Mouse (Mus musculus): ENCODE measurements around the gene Glt8d1. TPM values are rescaled to one million over a fixed set of nuclear protein-coding genes. Genes with fewer than 3 reads are reported as not detected.

Gene Glt8d1
- polyA plus RNA-seq, 3 experiments from 2014 or later: 8.6 to 8.8 (median 8.7) TPM

Other genes starting within 250 kb of the Glt8d1 start
- 1 to 10 TPM; 6.2 to 7.5 (median 6.6) TPM for gene Tmem110, start 175.8 kb upstream of the Glt8d1 start, polyA plus RNA-seq (2017; shearing (Covaris generic))
- 1 to 10 TPM in 2 of 3 experiments, under 1 TPM in 1; 0.49 to 1.3 (median 1.1) TPM for gene Mustn1, start 122.2 kb upstream of the Glt8d1 start, polyA plus RNA-seq (2017; shearing (Covaris generic))
- not detected for gene Itih4, start 114.9 kb upstream of the Glt8d1 start, polyA plus RNA-seq (2017; shearing (Covaris generic))
- not detected for gene Itih3, start 77.6 kb upstream of the Glt8d1 start, polyA plus RNA-seq (2017; shearing (Covaris generic))
- not detected for gene Itih1, start 58.1 kb upstream of the Glt8d1 start, polyA plus RNA-seq (2017; shearing (Covaris generic))
- gene Nek4, start 50.0 kb upstream of the Glt8d1 start, polyA plus RNA-seq (2017; shearing (Covaris generic)): 1 to 10 TPM; 3.9 to 6.2 (median 5.1) TPM
- 100 to 1,000 TPM; 297 to 353 (median 327) TPM for gene Spcs1, start 272 bp downstream of the Glt8d1 start, polyA plus RNA-seq (2017; shearing (Covaris generic))
- 10 to 100 TPM; 45.2 to 57.3 (median 54.1) TPM for gene Pbrm1, start 17.7 kb downstream of the Glt8d1 start, polyA plus RNA-seq (2017; shearing (Covaris generic))
- gene Gnl3, start 17.8 kb downstream of the Glt8d1 start, polyA plus RNA-seq (2017; shearing (Covaris generic)): 10 to 100 TPM; 48.2 to 99.0 (median 80.0) TPM
- 10 to 100 TPM; 48.6 to 86.1 (median 85.5) TPM for gene Smim4, start 127.6 kb downstream of the Glt8d1 start, polyA plus RNA-seq (2017; shearing (Covaris generic))
- not detected for gene Nt5dc2, start 129.7 kb downstream of the Glt8d1 start, polyA plus RNA-seq (2017; shearing (Covaris generic))
- 1 to 10 TPM; 1.9 to 4.1 (median 2.8) TPM for gene Stab1, start 167.2 kb downstream of the Glt8d1 start, polyA plus RNA-seq (2017; shearing (Covaris generic))
- gene Tnnc1, start 206.9 kb downstream of the Glt8d1 start, polyA plus RNA-seq (2017; shearing (Covaris generic)): not detected
- gene Nisch, start 215.5 kb downstream of the Glt8d1 start, polyA plus RNA-seq (2017; shearing (Covaris generic)): 100 to 1,000 TPM in 2 of 3 experiments, 10 to 100 TPM in 1; 77.1 to 218 (median 164) TPM
- gene Sema3g, start 216.5 kb downstream of the Glt8d1 start, polyA plus RNA-seq (2017; shearing (Covaris generic)): not detected
- 10 to 100 TPM; 11.8 to 13.2 (median 13.1) TPM for gene Phf7, start 249.9 kb downstream of the Glt8d1 start, polyA plus RNA-seq (2017; shearing (Covaris generic))